Mouse (Mus musculus) cerebellum, adult 8-10 months (tissue): ENCODE data around the gene Islr.
A peak's percentile ranks its signal among the peaks of the same experiment; 100 is the strongest.

Experiments used
- DNase-seq: peaks from one replicate; pipeline ENCODE4 v3.0.0; 2022

The Islr gene

DNA sequence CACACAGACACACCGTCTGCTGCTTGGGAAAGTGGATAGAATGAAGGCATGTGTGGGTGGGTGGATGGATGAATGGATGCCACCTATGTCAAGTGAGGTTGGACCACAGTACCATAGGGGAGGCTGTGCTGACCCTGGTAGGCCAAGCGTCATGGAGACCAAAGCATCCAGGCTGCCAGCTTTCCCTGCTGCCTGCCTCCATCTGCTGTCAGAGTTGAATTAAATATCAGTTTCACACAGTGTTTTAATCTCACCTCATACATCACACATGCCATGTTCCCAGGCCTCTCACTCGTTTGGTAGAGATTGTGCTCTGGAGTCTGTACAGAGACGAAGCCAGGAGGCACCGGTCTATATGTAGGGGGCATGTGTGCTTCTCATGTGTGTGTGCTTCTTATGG lies 93.3 kb downstream of the Islr start:
- peak; percentile 57 for DNase-seq

DNA sequence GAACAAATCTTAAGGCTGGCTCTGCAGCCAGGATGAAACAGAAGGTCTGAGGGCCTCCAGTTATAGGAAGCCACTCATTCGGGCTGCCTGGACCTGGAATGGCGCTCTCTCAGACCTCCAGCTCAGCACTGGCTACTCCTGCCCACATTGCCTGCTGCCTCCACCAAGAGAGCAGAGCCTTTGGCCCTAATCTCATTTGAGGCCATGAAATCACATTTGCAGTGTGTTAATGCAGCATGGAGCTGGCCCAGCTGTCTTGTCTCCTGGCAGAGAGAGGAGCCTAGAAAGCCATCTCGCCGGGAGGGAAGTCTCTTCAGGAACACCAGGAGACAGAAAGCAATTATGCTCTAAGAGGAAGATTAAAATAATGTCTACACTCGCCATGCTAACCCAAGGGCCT lies 96.6 kb downstream of the Islr start:
- no peak for DNase-seq
